Mouse (Mus musculus) gastrocnemius, postnatal 4 days (tissue): ENCODE measurements at regions not wholly inside any gene's neighbourhood (a gene's known extent, or its start where the extent isn't known, plus 50 kb on each side); places are given as distances from the start of the nearest gene placed in this dataset.

Experiments
- DNase-seq, 2 experiments: peaks; one replicate each; pipeline ENCODE4 v3.0.0; 2021 to 2022; ENCODE audit warnings: low spot score in 2 of 2, mixed read lengths in 2 of 2

DNA sequence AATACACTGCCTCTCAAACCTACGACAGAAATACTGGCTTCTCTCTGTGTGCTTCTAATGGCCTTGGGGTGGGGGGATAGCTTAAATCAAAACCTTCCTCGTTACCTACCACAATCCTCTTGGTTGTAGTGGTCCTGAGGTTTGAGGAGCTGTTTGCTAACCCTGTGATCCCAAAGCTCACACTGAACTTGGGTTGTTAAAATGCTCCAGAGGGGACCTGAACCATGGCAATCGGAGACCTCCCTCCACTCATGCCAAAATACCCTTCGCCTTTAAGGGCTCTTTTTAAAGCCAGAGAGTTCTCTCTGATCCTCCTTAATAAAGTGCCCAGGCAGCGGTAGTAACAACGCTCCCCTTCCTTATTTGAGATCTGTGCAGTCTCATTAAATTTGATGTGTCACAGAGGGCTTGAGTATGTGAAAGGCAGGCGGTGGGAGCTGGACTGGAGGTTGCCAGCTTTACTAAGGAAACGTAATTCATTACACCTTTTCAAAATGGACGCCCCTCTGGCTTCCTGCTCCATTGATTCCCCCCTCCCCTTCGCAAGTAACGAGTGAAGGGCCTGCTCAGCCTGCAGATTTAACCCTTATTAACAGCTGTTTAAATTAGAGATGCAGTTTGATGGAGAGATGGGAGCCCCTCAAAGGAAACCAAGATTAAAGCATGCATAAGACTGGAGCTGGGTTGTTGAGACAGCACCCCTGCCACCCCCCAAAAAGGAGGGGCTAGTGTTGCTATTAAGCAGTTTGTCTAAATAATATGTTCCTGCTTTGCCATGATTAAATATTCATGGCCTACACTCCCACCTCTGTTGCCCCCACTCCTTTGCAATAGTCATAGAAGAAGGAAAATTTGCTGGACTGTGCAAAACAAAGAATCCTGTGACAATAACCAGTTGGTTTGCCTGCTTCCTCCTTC is 289.4 kb downstream of the Sorl1 start:
- no peak for DNase-seq

DNA sequence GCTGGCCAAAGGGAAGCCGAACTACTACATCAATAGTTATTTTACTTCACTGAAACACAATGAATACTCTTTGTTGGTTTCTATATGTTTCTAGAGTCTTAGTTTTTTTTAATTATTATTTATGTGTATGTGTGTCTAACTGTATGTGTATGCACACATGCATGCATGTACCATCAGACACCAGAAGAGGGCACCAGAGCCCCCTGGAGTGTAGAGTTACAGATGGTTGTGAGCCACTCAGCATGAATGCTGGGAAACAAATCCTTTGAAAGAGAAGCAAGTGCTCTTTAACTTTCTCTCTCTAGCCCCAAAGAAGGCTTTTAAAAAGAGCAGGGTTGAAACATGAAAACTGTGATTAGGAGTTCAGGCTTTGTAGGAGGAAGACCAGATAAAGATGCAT is 290.7 kb downstream of the Sorl1 start:
- no peak for DNase-seq

DNA sequence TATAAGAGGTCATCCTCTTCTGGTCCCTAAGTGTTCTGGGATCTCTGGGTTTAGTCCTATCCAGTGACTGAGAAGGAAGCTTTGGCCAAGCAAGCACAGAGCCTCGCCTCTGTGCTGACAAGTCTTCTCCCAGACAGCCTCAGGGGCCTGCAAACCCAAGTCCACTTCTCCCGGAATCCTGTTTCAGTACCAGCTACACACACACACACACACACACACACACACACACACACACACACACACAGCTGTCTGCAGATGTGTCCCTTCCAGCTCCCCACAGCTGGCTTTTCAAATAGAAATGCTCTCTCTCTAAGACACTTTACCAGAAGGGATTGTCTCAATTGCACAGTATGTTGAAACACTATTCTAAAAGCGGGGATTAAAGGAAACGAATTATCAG is 296.7 kb downstream of the Sorl1 start:
- peak; percentile 28 to 57 for DNase-seq

DNA sequence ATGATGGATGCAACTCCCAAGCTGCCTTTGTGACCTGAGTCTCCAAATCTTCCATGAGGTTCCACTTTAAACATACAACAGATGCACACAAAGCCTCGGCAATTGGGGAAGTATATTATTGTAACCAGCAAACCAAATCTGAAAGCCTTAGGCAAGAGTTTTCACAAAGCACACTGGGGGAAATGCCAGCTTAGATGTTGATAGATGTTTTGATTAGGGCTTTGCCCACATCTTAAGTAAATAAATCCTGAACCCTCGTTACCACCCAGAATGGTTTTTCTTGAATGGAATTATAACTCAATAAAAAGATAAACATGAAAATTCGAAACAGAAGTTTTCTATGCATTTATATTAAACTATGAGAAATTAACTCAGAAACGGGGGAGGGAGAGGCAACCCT is 302.7 kb downstream of the Sorl1 start:
- no peak for DNase-seq

DNA sequence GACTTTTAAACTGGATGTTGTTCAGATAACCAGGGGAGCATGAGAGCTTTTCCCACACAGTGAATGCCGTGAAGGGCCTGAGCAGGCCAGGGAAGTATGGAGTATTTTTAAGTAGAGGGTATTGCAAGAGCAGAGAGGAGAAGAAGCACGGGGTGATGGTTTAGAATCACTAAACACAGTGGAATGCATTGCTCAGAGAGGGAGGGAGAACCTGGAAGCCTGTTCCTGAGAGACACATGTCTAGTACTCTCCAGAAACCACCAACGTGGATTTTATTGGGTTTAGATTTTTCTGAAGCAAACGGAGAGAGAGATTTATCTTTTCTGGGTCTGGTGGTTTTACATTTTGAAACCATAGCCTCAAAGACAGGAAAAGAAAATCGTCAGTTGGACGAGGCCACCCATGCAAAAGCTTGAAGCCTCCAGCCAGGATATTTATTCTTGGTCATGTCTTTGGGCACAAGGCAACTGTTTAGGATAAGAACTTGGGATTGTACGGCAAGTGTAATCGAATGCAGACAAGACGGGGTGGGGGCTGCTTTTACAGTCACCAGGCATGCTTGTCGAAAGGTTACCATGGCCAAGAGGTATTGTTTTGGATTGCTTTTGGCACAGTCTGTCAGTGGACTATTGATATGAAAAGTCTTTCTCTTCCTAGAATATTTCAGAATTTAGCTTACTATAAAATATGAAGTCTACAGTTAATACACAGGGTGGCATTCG is 306.2 kb downstream of the Sorl1 start:
- no peak for DNase-seq

DNA sequence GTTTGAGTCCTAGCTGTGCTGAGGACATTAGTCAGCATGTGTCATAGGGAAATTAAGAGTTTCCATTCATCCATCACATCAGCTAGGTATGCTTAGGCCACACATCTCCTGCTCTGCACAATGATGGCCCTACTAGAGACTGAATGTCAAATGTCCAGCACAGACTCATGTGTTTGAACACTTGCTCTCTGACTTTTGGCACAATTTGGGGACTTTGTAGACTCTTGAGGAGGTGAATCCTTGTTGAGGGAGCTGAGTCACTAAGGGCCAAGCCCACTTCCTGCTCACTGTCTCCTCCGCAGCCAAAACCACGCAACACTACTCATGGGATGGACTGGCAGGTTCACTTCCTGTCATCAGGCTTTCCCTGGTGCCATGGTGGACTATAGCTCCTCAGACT is 308.2 kb downstream of the Sorl1 start:
- no peak for DNase-seq

DNA sequence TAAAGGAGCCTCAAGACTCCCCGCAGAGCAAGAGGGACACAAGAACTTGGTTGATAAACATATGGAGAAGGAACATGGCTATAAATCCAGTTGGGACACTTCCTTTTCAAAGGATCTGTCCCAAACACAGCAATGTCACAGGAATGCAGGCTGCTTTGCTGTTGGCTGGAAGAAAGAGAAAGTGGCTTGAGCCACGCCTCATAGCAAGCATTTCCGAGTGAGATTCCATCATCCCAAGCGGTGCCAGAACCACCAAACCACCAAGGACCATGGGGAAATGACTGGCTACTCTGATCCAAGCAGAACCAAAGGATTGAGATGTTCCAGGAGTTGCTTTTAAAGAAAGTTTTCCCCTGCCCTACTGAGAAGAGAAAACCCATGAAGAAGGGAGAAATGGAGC is 314.8 kb downstream of the Sorl1 start:
- peak in 1 of 2 experiments; percentile 29 for DNase-seq

DNA sequence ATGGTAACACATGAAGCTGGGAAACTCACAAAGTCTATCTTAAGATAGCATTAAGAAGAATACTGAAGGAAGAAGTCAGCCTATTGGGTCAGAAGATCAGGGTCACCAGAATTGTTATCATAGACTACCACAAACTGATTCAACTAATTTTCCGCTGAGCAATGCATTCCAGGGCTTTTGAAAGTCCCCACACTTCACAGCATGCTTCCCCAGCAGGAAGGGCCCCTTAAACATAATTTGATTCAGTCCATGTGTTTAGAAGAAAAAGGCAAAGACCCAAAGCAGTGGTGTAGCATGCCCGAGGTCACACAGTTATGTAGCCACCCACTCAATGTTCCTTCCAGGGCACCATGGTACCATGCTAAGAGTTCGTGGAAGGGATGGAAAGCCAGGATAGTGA is 315.3 kb downstream of the Sorl1 start:
- no peak for DNase-seq

DNA sequence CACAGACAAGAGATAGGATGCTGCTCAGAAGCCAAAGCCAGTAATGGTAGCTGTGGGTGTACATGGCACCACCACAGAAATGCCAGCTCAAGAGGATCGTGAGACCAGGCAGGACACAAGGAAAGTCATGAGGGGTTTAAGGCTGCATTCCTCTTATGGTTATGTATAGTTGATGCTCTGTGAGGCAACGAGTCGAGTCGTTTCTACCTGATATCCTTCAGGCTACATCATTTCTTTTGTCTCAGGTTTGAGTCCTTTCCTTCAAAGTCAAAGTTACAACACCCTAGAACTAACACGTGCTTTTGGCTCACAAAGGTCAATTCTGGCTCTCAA is 317.8 kb downstream of the Sorl1 start:
- DNase-seq = no peak

DNA sequence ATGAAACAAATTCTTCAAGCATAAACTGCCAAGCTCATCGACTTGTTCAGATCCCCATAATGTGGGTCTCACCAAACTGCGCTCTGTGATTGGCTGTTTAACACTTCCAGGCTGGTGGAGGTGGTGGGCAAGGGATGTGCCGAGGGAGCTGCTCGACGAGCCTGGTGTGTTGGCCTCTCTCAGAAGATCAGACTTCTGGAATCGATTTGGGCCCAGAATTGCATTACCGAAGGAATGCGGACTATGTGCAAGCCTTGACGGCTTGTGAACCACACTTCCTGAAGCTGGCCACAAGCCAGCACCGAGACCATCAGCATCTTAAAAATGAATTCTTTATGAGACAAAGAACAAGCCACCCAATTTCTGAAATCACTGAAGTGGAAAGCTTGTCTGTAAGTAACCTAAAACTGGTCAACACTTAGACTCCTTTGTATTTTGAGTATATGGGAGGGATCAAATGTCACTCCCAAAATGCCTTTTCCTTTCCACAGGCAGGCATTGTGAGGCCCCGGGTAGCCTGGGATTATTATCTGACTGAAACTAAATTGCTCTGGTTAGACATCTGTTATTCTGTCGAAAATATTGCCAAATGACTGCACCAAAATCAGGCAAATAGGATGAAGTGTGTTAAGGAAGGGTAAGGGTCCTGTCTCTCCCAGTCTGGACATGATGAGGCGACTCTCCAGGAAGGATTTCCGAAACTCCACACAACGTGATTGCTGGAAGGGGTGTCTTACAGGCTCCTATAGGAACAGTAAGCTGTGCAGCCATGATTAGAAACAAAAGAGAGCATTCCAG is 318.4 kb downstream of the Sorl1 start:
- peak in 1 of 2 experiments; percentile 27 for DNase-seq

DNA sequence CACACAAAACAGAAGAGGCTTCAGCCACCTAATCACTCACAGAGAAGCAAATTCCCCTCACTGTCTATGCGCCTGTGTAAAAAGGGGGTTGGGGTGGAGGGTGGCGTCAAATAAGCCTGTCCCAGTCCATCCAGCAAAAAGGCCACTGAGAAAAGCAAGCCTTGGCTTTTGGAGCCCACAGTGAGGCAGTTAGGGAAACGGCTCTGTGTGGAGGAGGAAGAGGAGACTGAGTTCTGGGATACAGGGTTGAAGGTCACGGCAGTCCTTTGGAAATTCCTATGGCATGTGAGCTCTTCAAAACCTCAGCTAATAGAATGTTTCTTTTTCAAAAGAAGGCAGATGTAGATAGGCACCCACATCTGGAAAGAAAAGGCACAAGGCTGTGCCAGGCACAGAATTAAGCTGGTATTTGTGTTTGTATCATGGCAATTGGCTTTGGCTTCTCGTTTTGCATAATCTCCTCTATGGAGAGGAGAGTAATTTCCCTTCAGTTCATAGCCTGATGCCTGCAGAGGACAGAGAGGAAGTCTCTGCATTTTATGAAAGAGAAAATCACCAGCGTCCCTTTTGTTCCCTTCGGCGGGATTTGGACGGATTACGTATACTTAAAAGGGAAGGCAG is 319.3 kb downstream of the Sorl1 start:
- DNase-seq = no peak

DNA sequence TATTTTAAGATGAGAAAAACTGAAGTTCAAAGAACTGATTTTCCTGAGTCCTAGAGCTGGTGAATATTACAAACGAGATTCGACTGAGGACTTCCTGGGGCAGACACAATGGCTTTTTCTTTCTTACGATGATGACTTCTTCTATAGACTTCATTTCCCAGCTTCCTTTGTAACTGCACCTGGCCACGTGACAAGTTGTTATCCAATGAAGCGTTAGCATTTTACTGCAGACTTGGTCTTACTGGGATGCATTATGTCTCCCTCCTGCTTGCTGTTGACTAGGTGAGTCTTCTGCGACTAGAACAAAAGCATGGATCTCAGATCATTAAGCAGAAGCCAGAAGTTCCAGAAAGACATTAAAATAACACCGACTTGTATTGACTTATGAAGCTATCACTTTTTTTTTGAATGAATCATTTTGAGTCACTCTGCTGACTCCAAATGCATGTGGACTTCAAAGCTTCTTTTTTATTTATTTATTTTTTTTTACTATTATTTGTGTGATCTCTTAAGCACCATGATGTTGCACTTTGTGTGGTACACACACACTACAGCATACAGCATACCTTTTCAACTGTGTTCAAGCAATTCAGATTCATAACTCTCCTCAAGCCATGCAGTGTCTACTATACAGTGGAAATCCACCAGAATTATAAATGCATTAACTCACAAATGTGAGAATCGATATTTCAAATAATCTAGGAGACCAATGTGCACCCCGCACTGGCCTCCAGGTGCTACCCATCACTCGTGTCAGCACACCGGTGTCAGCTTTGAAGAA is 320.2 kb downstream of the Sorl1 start:
- DNase-seq = no peak

DNA sequence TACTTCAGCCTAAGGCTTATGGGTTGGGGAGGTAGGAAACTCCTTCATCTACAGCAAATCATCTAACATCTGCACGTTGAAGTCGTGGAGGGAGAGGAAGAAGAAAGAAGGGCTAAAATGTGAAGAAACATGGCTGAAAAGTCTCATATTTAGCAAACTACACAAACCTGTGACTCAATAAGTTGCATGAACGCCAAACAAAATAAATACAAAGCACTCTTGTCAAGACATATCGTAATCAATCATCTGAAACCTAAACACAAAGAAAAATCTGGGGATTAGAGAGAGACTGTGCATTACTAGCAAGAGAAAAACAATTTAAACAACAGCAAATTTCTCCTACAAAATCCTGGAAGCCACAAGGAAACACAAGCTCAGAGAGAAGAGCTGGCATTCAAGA is 322.7 kb downstream of the Sorl1 start:
- DNase-seq = no peak

DNA sequence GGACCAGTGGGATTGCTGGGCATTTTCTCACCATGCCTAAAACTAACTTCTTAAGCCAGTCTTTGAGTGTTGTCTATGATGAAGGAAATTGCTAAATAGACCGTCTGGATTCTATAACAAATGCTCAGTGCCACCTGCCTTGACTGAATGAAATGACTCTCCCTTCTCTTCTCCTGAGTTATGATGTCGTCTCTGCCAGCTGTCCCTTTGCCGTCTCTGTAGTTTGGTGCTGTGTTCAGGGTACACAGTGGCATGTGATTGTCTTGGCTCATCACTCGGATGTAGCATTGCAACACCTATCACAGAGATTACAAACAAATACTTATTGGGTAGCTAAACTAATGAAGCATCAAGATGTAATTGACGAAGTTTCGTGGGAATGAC is 331.3 kb downstream of the Sorl1 start:
- DNase-seq = no peak

DNA sequence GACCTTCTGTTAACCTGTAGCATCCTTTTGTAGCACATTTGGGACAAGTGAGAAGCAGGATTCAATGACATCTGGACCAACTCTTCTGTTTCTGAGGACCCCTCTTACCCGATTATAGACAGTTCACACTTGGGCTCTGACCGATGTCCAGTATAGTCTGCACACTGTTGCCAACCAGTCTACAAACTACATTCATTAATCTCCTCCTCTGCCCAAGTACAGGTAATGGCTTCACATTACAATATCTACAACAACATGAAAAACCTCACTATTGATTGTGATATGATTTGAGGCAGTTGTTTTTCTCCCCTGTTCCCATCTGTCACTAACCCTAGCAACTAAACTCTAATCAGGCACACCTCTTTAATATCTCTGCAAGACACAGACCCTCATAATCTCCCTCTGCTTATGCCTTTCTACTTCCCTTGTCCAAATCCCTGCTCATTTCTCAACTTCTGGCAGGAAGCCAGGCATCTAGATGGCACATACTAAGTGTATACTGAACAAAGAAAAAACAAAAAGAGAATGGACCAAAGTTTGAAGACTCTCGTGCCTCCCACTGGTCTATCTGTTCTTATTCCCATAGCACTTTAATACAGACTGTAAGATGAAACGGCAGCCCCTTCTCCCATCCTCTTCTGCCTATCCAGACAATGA is 331.8 kb downstream of the Sorl1 start:
- no peak for DNase-seq

DNA sequence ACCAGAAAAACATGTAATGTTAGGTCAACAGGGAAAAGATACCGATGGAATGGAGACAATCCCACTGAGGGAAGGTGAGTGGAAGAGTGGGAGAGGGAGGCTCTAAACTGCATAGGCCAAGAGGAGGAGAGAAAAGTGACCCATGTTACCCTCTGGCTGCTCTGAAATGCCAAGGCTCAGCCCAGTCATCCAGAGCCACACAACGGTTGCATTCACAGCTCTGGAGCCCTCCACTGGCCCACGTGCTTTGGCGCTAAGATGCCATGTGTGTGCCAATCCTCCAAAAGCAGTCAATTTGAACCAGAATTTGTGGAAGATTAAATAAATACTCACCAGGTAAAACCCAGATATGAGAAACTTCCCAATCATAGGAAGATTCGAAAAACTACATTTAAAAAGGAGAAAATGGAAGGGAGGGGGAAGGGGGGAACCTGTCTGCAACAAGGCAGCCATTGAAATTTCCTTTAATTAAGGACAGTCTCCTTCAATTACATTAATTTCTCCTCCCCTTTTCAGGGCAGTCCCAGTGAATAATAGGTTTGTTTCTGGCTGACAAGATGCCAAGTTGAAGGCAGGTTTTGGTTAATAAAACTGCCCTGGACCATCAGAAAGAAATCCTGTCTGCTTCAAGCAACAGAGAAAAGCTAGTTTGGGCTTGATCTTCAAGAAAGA is 332.5 kb downstream of the Sorl1 start:
- no peak for DNase-seq

DNA sequence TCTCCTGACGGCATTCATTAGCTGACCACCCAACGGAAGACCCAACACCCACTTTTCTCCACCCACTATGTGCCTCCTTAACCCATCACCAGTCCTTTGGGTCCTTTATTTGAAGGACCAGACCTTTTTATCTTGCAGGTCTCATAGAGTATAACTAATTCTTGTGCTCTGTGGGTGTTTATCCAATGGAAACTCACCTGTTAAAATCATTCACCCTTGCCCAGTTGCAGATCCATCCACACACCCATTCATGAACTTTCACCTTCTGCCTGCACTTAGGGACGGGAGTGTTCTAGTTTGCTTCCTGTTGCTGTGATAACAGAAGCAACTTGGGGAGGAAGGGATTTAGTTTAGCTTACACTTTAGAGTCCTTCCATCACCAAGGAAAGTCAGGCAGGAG is 339.0 kb downstream of the Sorl1 start:
- DNase-seq = no peak

DNA sequence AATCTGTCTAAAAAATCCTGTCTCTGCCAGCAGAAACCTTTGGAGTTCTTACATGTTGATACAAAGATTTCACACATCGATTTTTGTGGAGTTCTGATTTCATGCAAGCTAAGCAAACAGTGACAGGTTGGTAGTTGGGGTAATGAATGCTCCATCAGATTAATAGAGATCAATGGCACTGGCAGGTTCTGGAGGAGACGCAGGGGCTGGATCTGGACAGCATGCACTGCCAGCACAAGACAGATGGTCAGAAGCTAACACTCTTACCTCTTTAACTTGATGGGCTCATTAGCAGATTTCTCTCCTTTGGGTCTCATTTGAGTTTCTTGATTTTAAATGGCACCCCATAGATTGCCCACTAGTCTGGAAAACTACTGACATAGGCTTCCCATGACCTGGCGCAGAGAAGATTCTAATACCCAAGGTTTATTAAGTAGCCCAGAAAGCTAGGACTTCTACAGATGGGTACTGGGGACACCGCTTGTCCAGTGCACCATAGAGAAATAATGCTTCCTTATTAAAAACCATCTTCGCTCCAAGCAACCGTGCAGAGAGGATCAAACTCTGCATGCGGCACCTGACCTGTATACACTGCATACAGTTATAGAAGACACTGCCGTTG is 351.7 kb downstream of the Sorl1 start:
- no peak for DNase-seq

DNA sequence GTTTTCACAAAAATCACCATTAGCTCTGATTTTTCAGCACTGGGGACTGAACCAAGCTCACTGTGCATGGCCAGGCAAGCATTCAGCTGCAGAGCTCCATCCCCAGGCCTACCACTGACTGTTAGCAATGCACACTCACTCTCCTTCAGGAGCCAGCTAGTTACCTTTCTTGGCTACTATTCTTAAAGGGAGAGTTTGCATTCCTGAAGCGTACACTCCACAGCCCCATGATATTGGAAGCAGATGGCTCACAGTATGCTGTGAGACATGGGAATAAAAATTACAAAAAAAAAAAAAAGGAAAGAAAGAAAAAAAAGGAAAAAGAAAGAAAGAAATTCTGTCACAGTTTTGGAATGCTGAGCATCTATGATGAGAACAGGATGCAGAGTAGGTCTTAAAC is 352.8 kb downstream of the Sorl1 start:
- no peak for DNase-seq
